In the genomic region with DNA sequence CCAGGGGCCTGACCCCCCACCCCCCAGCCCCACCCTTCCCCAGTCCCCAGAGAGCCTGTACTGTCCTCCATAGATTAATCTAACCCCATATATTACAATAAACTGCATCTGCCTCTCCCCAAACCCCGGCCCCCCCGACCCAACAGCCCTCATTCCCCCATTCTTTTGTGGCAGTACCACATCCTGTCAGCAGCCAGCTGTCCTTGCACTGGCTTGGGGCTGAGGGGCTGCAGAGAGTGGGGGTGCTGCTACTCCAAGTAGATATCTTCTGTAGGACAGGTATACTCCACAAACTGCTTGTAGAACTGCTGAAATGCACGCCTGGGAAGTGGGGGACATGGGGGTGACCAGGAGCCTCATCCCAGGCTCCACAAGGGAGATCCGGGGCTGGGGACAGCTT, we compare ENCODE assay signal across 16 mouse cellular contexts. TPM values are rescaled to one million over a fixed set of nuclear protein-coding genes. Genes with fewer than 3 reads are reported as not detected.
"Had no signal": no experiment of that assay in that cellular context is flagged by ENCODE, and none has a peak within 500 bp of the region (broad histone marks: within the 10 kb centered on the region; RNA-seq: fewer than 3 reads in every experiment).

No protein-coding gene starts in this region.

- H3K4me3 ChIP-seq: intestine, embryonic 15.5 days; kidney, embryonic 15.5 days; limb, embryonic 12.5 days; limb, embryonic 15.5 days; midbrain, embryonic 13.5 days; myocyte; neural tube, embryonic 13.5 days had no signal

- H3K27me3 ChIP-seq: intestine, embryonic 15.5 days; kidney, embryonic 15.5 days; limb, embryonic 12.5 days; limb, embryonic 15.5 days; midbrain, embryonic 13.5 days; neural tube, embryonic 13.5 days had no signal

- H3K27ac ChIP-seq: intestine, embryonic 15.5 days; kidney, embryonic 15.5 days; limb, embryonic 12.5 days; limb, embryonic 15.5 days; liver, embryonic 14.5 days; macrophage; midbrain, embryonic 13.5 days; neural tube, embryonic 13.5 days had no signal

- DNase-seq: kidney, adult 11 months; kidney, adult 8-10 months; kidney, postnatal 10 days; kidney, postnatal 36 days; left cerebral cortex, postnatal 4 days; liver, postnatal 0 days; lung, embryonic 14.5 days had no signal

RNA-seq across cellular contexts. Expression of gene Large2, which starts 9.4 kb away (rescaled TPM):
- polyA plus RNA-seq: macrophage had no signal
